Mouse (Mus musculus): ENCODE measurements around the gene Tst.

GRCm38 (mm10) chr15:78422046-78422956 lies 16.6 kb upstream of the Tst start:
- no peak for TF ChIP-seq POLR2A (IDR thresholded peaks at IDR 0.05; ENCODE audit: insufficient read length, low read depth)
- no peak for TF ChIP-seq USF1 (IDR thresholded peaks at IDR 0.05; ENCODE audit: low read depth)
